Mouse (Mus musculus): ENCODE measurements around the gene Clca1. TPM values are rescaled to one million over a fixed set of nuclear protein-coding genes. Genes with fewer than 3 reads are reported as not detected.

Gene Clca1
- polyA plus RNA-seq, 1 experiment from 2014 or later: 0.20 TPM

- Histone ChIP-seq H3K9me3 (ENCODE audit: low read length) (no peaks in the 10 kb centered on the region), H3K4me1 (ENCODE audit: insufficient read depth, low read length) (no peaks in the 10 kb centered on the region), H3K4me3 (ENCODE audit: low read length) (no peak overlapping the region), H3K27ac (ENCODE audit: low read length) (no peak overlapping the region), H3K36me3 (ENCODE audit: insufficient read depth, low read length) (no peaks in the 10 kb centered on the region), H3K4me2 (replicated peaks; ENCODE audit: low read depth, low read length) (no peak overlapping the region), H3K9ac (replicated peaks; ENCODE audit: low read length) (no peak overlapping the region), H3K27me3 (ENCODE audit: insufficient read depth, low read length) (no peaks in the 10 kb centered on the region)
- WGBS: 74% methylated on average over 1 of the region's 1 CpGs
- no peak for ATAC-seq (ENCODE audit: low FRiP score, low TSS enrichment)
These were observed 62.8 kb downstream of the Clca1 start for GRCm38 (mm10) chr3:144969755-144970154.

GRCm38 (mm10) chr3:144966074-144966473, 66.5 kb downstream of the Clca1 start:
- no peaks in the 10 kb centered on the region for H3K27me3 ChIP-seq (ENCODE audit: insufficient read depth, low read length)
- no peak overlapping the region for H3K4me2 ChIP-seq (replicated peaks; ENCODE audit: low read depth, low read length)
- 27% methylated on average over 4 of the region's 4 CpGs for WGBS
- no peaks in the 10 kb centered on the region for H3K36me3 ChIP-seq (ENCODE audit: insufficient read depth, low read length)
- no peak for ATAC-seq (ENCODE audit: low FRiP score, low TSS enrichment)
- no peak overlapping the region for H3K27ac ChIP-seq (ENCODE audit: low read length)
- no peak overlapping the region for H3K9ac ChIP-seq (replicated peaks; ENCODE audit: low read length)
- no peak overlapping the region for H3K4me3 ChIP-seq (ENCODE audit: low read length)
- no peaks in the 10 kb centered on the region for H3K9me3 ChIP-seq (ENCODE audit: low read length)
- H3K4me1 ChIP-seq (ENCODE audit: insufficient read depth, low read length): no peaks in the 10 kb centered on the region

Other genes starting within 250 kb of the Clca1 start
- gene Clca3a2, start 213.3 kb downstream of the Clca1 start, polyA plus RNA-seq (2015; fragmentation: Nextera tagmentation; extraction: Ambion mirVana): 0.10 and 0.49 TPM in 2 replicates
- gene Clca3b, start 183.4 kb downstream of the Clca1 start, polyA plus RNA-seq (2015; fragmentation: Nextera tagmentation; extraction: Ambion mirVana): 0.07 TPM in 1 of 2 replicates, not detected in the other
- not detected in 2 replicates for gene Clca4b, start 100.2 kb downstream of the Clca1 start, polyA plus RNA-seq (2015; fragmentation: Nextera tagmentation; extraction: Ambion mirVana)
- not detected in 2 replicates for gene Clca4a, start 57.7 kb downstream of the Clca1 start, polyA plus RNA-seq (2015; fragmentation: Nextera tagmentation; extraction: Ambion mirVana)
- gene Clca2, start 66.7 kb upstream of the Clca1 start, polyA plus RNA-seq (2015; fragmentation: Nextera tagmentation; extraction: Ambion mirVana): 0.25 and 0.41 TPM in 2 replicates
- gene Odf2l, start 85.8 kb upstream of the Clca1 start, polyA plus RNA-seq (2015; fragmentation: Nextera tagmentation; extraction: Ambion mirVana): 17.3 and 18.1 TPM in 2 replicates

Measured in kidney, embryonic 16.5 days (tissue).